Mouse (Mus musculus): ENCODE measurements around the gene Clrn3. TPM values are rescaled to one million over a fixed set of nuclear protein-coding genes. Genes with fewer than 3 reads are reported as not detected.

Clrn3 gene
- polyA plus RNA-seq, 1 experiment = not detected

- Histone ChIP-seq H3K4me3 (replicated peaks; ENCODE audit: insufficient read depth, low read depth, low read length) (no peak overlapping the region), H3K27ac (ENCODE audit: insufficient read depth, low read length) (no peak overlapping the region), H3K4me1 (ENCODE audit: control insufficient read depth, insufficient read depth, low read length) (peaks cover 13% of the 10 kb centered on the region), H3K27me3 (ENCODE audit: control insufficient read depth, insufficient read depth, low read length) (no peaks in the 10 kb centered on the region)
- no peak for DNase-seq
- no peak for TF ChIP-seq POLR2A (IDR thresholded peaks at IDR 0.05; ENCODE audit: borderline replicate concordance, insufficient read depth, low read length)
- TF ChIP-seq CTCF (IDR thresholded peaks at IDR 0.05; ENCODE audit: borderline replicate concordance, insufficient read depth, low read depth, low read length) = no peak
- 82% methylated on average over 8 of the region's 8 CpGs for WGBS
Observed at GRCm38 (mm10) chr7:135564022-135564421, 35.6 kb upstream of the Clrn3 start.

DNA sequence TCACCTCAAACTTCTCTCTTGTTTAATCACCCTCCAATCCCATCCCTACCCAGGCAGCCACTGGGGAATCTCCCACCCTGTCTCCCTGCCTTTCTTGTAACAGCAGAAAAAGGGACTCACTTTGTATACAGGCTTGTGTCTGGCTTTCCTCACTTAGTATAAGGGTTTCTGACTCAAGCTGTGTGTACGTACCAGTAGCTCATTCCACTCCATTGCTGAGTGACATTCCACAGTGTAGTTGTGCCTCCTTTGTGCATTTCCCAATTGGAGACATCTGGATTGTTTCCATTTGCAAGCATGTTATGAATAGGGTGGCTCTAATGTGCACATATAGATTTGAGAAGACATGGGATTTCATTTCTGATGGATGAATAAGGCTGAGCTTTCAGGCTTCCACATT is 31.8 kb upstream of the Clrn3 start:
- 95% methylated on average over 1 of the region's 1 CpGs for WGBS

GRCm38 (mm10) chr7:135556663-135557402 is 28.4 kb upstream of the Clrn3 start:
- 92% methylated on average over 3 of the region's 3 CpGs for WGBS
- H3K4me1 ChIP-seq (ENCODE audit: control insufficient read depth, insufficient read depth, low read length) = peaks cover 4% of the 10 kb centered on the region; the same call in 1 of the 2 replicates
- H3K4me3 ChIP-seq (replicated peaks; ENCODE audit: insufficient read depth, low read depth, low read length) = no peak overlapping the region
- no peak for DNase-seq
- TF ChIP-seq CTCF (IDR thresholded peaks at IDR 0.05; ENCODE audit: borderline replicate concordance, insufficient read depth, low read depth, low read length) = no peak
- no peak for TF ChIP-seq POLR2A (IDR thresholded peaks at IDR 0.05; ENCODE audit: borderline replicate concordance, insufficient read depth, low read length)
- H3K27me3 ChIP-seq (ENCODE audit: control insufficient read depth, insufficient read depth, low read length) = no peaks in the 10 kb centered on the region
- no peak overlapping the region for H3K27ac ChIP-seq (ENCODE audit: insufficient read depth, low read length)

More for the DNA sequence above, 31.8 kb upstream of the Clrn3 start:
- no peak for DNase-seq
- Histone ChIP-seq H3K4me1 (ENCODE audit: control insufficient read depth, insufficient read depth, low read length) (peaks cover 5% of the 10 kb centered on the region; the same call in 1 of the 2 replicates), H3K27ac (ENCODE audit: insufficient read depth, low read length) (no peak overlapping the region), H3K27me3 (ENCODE audit: control insufficient read depth, insufficient read depth, low read length) (no peaks in the 10 kb centered on the region), H3K4me3 (replicated peaks; ENCODE audit: insufficient read depth, low read depth, low read length) (no peak overlapping the region)
- no peak for TF ChIP-seq POLR2A (IDR thresholded peaks at IDR 0.05; ENCODE audit: borderline replicate concordance, insufficient read depth, low read length)
- no peak for TF ChIP-seq CTCF (IDR thresholded peaks at IDR 0.05; ENCODE audit: borderline replicate concordance, insufficient read depth, low read depth, low read length)

- H3K4me3 ChIP-seq (replicated peaks; ENCODE audit: insufficient read depth, low read depth, low read length) = no peak overlapping the region
- TF ChIP-seq POLR2A (IDR thresholded peaks at IDR 0.05; ENCODE audit: borderline replicate concordance, insufficient read depth, low read length) (no peak), CTCF (IDR thresholded peaks at IDR 0.05; ENCODE audit: borderline replicate concordance, insufficient read depth, low read depth, low read length) (no peak)
- H3K27ac ChIP-seq (ENCODE audit: insufficient read depth, low read length) = no peak overlapping the region
- WGBS = 83% methylated on average over 3 of the region's 3 CpGs
- peaks cover 25% of the 10 kb centered on the region for H3K4me1 ChIP-seq (ENCODE audit: control insufficient read depth, insufficient read depth, low read length)
- H3K27me3 ChIP-seq (ENCODE audit: control insufficient read depth, insufficient read depth, low read length) = no peaks in the 10 kb centered on the region
- no peak for DNase-seq
Observed at GRCm38 (mm10) chr7:135553550-135553949, 25.1 kb upstream of the Clrn3 start.

DNA sequence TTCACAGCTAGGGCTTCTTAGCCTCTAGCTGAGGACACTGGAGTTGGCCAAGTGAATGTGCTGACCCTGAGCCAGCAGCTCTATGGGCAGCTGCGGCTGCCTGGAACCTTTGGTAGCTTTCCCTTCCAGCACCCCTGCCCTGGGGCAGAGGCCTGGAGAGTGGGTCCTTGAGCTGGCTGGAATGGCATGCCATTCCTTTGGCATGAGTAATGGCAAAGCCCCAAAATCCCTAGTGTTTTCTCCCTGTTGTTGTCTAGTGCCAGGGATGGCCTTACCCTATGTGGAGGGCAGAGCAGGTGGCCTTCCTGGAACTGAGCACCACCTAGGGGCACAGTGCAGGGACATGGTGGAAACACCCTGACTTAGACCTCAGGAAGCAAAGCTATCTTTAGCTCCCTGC is 23.1 kb upstream of the Clrn3 start:
- Histone ChIP-seq H3K27ac (ENCODE audit: insufficient read depth, low read length) (no peak overlapping the region), H3K27me3 (ENCODE audit: control insufficient read depth, insufficient read depth, low read length) (no peaks in the 10 kb centered on the region), H3K4me1 (ENCODE audit: control insufficient read depth, insufficient read depth, low read length) (peaks cover 37% of the 10 kb centered on the region), H3K4me3 (replicated peaks; ENCODE audit: insufficient read depth, low read depth, low read length) (no peak overlapping the region)
- no peak for TF ChIP-seq CTCF (IDR thresholded peaks at IDR 0.05; ENCODE audit: borderline replicate concordance, insufficient read depth, low read depth, low read length)
- no peak for TF ChIP-seq POLR2A (IDR thresholded peaks at IDR 0.05; ENCODE audit: borderline replicate concordance, insufficient read depth, low read length)
- 18% methylated on average over 1 of the region's 1 CpGs for WGBS
- no peak for DNase-seq

GRCm38 (mm10) chr7:135548434-135548833 is 20.0 kb upstream of the Clrn3 start:
- 85% methylated on average over 6 of the region's 6 CpGs for WGBS
- Histone ChIP-seq H3K27me3 (ENCODE audit: control insufficient read depth, insufficient read depth, low read length) (no peaks in the 10 kb centered on the region), H3K27ac (ENCODE audit: insufficient read depth, low read length) (no peak overlapping the region), H3K4me1 (ENCODE audit: control insufficient read depth, insufficient read depth, low read length) (peaks cover 43% of the 10 kb centered on the region), H3K4me3 (replicated peaks; ENCODE audit: insufficient read depth, low read depth, low read length) (no peak overlapping the region)
- no peak for TF ChIP-seq CTCF (IDR thresholded peaks at IDR 0.05; ENCODE audit: borderline replicate concordance, insufficient read depth, low read depth, low read length)
- TF ChIP-seq POLR2A (IDR thresholded peaks at IDR 0.05; ENCODE audit: borderline replicate concordance, insufficient read depth, low read length) = no peak
- no peak for DNase-seq

- no peak for DNase-seq
- TF ChIP-seq POLR2A (IDR thresholded peaks at IDR 0.05; ENCODE audit: borderline replicate concordance, insufficient read depth, low read length) = no peak
- TF ChIP-seq CTCF (IDR thresholded peaks at IDR 0.05; ENCODE audit: borderline replicate concordance, insufficient read depth, low read depth, low read length) = no peak
Observed at GRCm38 (mm10) chr7:135546530-135546929, 18.1 kb upstream of the Clrn3 start.

GRCm38 (mm10) chr7:135545957-135546356 is 17.5 kb upstream of the Clrn3 start:
- Histone ChIP-seq H3K4me1 (ENCODE audit: control insufficient read depth, insufficient read depth, low read length) (peaks cover 34% of the 10 kb centered on the region), H3K4me3 (replicated peaks; ENCODE audit: insufficient read depth, low read depth, low read length) (no peak overlapping the region), H3K27me3 (ENCODE audit: control insufficient read depth, insufficient read depth, low read length) (no peaks in the 10 kb centered on the region), H3K27ac (ENCODE audit: insufficient read depth, low read length) (no peak overlapping the region)
- DNase-seq = no peak
- TF ChIP-seq CTCF (IDR thresholded peaks at IDR 0.05; ENCODE audit: borderline replicate concordance, insufficient read depth, low read depth, low read length) (no peak), POLR2A (IDR thresholded peaks at IDR 0.05; ENCODE audit: borderline replicate concordance, insufficient read depth, low read length) (no peak)
- 95% methylated on average over 7 of the region's 7 CpGs for WGBS

More at GRCm38 (mm10) chr7:135546530-135546929, 18.1 kb upstream of the Clrn3 start:
- Histone ChIP-seq H3K27ac (ENCODE audit: insufficient read depth, low read length) (no peak overlapping the region), H3K27me3 (ENCODE audit: control insufficient read depth, insufficient read depth, low read length) (no peaks in the 10 kb centered on the region), H3K4me3 (replicated peaks; ENCODE audit: insufficient read depth, low read depth, low read length) (no peak overlapping the region), H3K4me1 (ENCODE audit: control insufficient read depth, insufficient read depth, low read length) (peaks cover 38% of the 10 kb centered on the region)
- 50% methylated on average over 5 of the region's 5 CpGs for WGBS

All from cerebellum, adult 2 months (tissue).